Mouse (Mus musculus): ENCODE results near the gene Lhfpl3. TPM values are rescaled to one million over a fixed set of nuclear protein-coding genes. Genes with fewer than 3 reads are reported as not detected.

Lhfpl3 gene
- polyA plus RNA-seq (2015; fragmentation: Illumina TruSeq; extraction: RNeasy Lipid Tissue Mini Kit (QIAGEN cat#74804); ENCODE audit: insufficient read depth, low read depth, low replicate concordance): not detected

DNA sequence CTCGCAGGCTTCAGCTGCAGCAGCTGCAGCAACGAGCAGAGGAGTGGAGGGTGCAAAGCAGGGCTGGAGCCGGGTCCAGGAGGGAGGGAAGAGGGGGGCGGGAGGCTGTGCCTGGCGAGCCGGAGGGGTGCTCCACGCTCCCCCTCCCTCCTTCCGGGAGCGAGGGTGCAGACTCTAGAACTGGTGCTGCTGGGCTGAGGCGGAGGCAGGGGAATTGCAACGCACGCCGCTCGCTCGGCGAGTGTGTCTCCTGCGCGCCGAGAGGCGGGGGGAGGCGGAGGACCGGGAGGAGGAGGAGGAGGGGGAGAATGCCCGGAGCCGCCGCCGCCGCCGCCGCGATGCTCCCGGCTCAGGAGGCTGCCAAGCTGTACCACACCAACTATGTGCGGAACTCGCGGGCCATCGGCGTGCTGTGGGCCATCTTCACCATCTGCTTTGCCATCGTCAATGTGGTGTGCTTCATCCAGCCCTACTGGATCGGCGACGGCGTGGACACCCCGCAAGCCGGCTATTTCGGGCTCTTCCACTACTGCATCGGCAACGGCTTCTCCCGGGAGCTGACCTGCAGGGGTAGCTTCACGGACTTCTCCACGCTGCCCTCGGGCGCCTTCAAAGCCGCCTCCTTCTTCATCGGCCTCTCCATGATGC, at the start of gene Lhfpl3:
TSS of gene Lhfpl3 (plus strand) at position 175 of the 648 bp plus-strand sequence.

Other genes with a start within 250 kb of the Lhfpl3 start
- 5.3 TPM for gene Orc5, start 195.6 kb upstream of the Lhfpl3 start, polyA plus RNA-seq (2015; fragmentation: Illumina TruSeq; extraction: RNeasy Lipid Tissue Mini Kit (QIAGEN cat#74804); ENCODE audit: insufficient read depth, low read depth, low replicate concordance)